Mouse (Mus musculus): ENCODE measurements at regions not wholly inside any gene's neighbourhood (a gene's known extent, or its start where the extent isn't known, plus 50 kb on each side); places are given as distances from the start of the nearest gene placed in this dataset.

DNA sequence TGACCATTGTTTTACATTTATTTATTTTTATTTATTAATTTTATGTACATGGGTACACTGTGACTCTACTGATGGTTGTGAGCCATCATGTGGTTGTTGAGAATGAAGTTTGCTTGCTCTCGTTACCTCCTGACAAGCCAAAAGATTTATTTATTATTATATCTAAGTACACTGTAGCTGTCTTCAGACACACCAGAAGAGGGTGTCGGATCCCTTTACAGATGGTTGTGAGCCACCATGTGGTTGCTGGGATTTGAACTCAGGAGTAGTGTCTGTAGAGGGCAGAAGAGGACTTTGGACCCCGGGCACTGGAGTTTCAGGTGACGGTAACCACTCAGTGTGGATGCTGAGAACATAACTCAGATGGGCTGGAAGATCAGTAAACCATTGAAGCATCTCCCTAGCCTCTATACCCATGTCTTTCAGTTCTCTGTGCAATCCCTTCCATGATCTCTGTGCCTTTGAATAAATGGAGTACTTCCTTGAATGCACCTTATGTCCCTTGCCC lies 92.2 kb downstream of the Anxa5 start:
- TF ChIP-seq EP300 (IDR thresholded peaks at IDR 0.05; ENCODE audit: low read depth) (no peak), CTCF (IDR thresholded peaks at IDR 0.05; ENCODE audit: low read depth) (no peak)

Measured in liver, embryonic 14.5 days (tissue).